ENCODE assay signal across 13 mouse cellular contexts in genomic region chr17:90456748-90457147, GRCm38 (mm10).
DNase-seq lines count a peak whose midpoint lies in the region; ATAC-seq and TF ChIP-seq lines count a peak whose summit lies in the region.
"Had no signal": no experiment of that assay in that cellular context is flagged by ENCODE, and none has a peak within 500 bp of the region (broad histone marks: within the 10 kb centered on the region; RNA-seq: fewer than 3 reads in every experiment).

No protein-coding gene starts in this region.

- peak overlapping the region; percentile 96; the same call in 1 of the 2 replicates for H3K4me2 ChIP-seq in limb, embryonic 13.5 days (replicated peaks)
- no peak overlapping the region for H3K4me2 ChIP-seq in forebrain, embryonic 14.5 days (ENCODE audit: low read length)
- H3K4me2 ChIP-seq in midbrain, postnatal 0 days (ENCODE audit: low read depth, low read length, poor library complexity, severe bottlenecking): peak overlapping the region; percentile 71

- no peaks in the 10 kb centered on the region for H3K9me3 ChIP-seq in limb, embryonic 13.5 days
- H3K9me3 ChIP-seq in limb, embryonic 10.5 days (replicated peaks): no peaks in the 10 kb centered on the region
- no peaks in the 10 kb centered on the region for H3K9me3 ChIP-seq in forebrain, embryonic 14.5 days (replicated peaks; ENCODE audit: control insufficient read depth, low read length)
- H3K9me3 ChIP-seq in midbrain, postnatal 0 days (ENCODE audit: low read length): no peaks in the 10 kb centered on the region
- H3K9me3 ChIP-seq: limb, embryonic 12.5 days had no signal

- H3K36me3 ChIP-seq in limb, embryonic 13.5 days: no peaks in the 10 kb centered on the region
- no peaks in the 10 kb centered on the region for H3K36me3 ChIP-seq in limb, embryonic 10.5 days
- H3K36me3 ChIP-seq in forebrain, embryonic 14.5 days (ENCODE audit: control insufficient read depth, insufficient read depth, low read length): no peaks in the 10 kb centered on the region
- H3K36me3 ChIP-seq in midbrain, postnatal 0 days (ENCODE audit: insufficient read depth, low read length): no peaks in the 10 kb centered on the region
- H3K36me3 ChIP-seq: G1E; limb, embryonic 12.5 days had no signal

- no peak overlapping the region for H3K4me3 ChIP-seq in cerebellum, adult 2 months (replicated peaks; ENCODE audit: insufficient read depth, low read depth, low read length)
- H3K4me3 ChIP-seq in limb, embryonic 13.5 days: no peak overlapping the region
- no peak overlapping the region for H3K4me3 ChIP-seq in limb, embryonic 10.5 days
- H3K4me3 ChIP-seq in forebrain, embryonic 14.5 days (ENCODE audit: low read depth, low read length): no peak overlapping the region
- peak overlapping the region; percentile 74; the same call in 1 of the 2 replicates for H3K4me3 ChIP-seq in midbrain, postnatal 0 days (ENCODE audit: low read depth, low read length)

- peak; percentile 30; the same call in 1 of the 2 replicates for TF ChIP-seq CTCF in cerebellum, adult 2 months (IDR thresholded peaks at IDR 0.05; ENCODE audit: borderline replicate concordance, insufficient read depth, low read depth, low read length)
- peak; percentile 48 for TF ChIP-seq CTCF in midbrain, postnatal 0 days (IDR thresholded peaks at IDR 0.05)

- no peaks in the 10 kb centered on the region for H3K4me1 ChIP-seq in cerebellum, adult 2 months (ENCODE audit: control insufficient read depth, insufficient read depth, low read length)
- H3K4me1 ChIP-seq in limb, embryonic 13.5 days: peaks cover 18% of the 10 kb centered on the region
- peaks cover 20% of the 10 kb centered on the region for H3K4me1 ChIP-seq in limb, embryonic 10.5 days
- H3K4me1 ChIP-seq in forebrain, embryonic 14.5 days (ENCODE audit: control insufficient read depth, insufficient read depth, low read length): no peaks in the 10 kb centered on the region; the same call in 1 of the 2 replicates
- peaks cover 6% of the 10 kb centered on the region; the same call in 1 of the 2 replicates for H3K4me1 ChIP-seq in midbrain, postnatal 0 days (ENCODE audit: insufficient read depth, low read length)

- no peak overlapping the region for H3K27ac ChIP-seq in cerebellum, adult 2 months (ENCODE audit: insufficient read depth, low read length)
- no peak overlapping the region for H3K27ac ChIP-seq in limb, embryonic 13.5 days
- no peak overlapping the region for H3K27ac ChIP-seq in limb, embryonic 10.5 days
- H3K27ac ChIP-seq in forebrain, embryonic 14.5 days (ENCODE audit: low read depth, low read length): no peak overlapping the region
- H3K27ac ChIP-seq in midbrain, postnatal 0 days (ENCODE audit: low read depth, low read length): no peak overlapping the region
- H3K27ac ChIP-seq: limb, embryonic 12.5 days had no signal

- H3K27me3 ChIP-seq in cerebellum, adult 2 months (ENCODE audit: control insufficient read depth, insufficient read depth, low read length): no peaks in the 10 kb centered on the region
- peaks cover 45% of the 10 kb centered on the region for H3K27me3 ChIP-seq in limb, embryonic 13.5 days
- H3K27me3 ChIP-seq in limb, embryonic 10.5 days (ENCODE audit: low read depth, poor library complexity, severe bottlenecking): peaks cover 47% of the 10 kb centered on the region
- H3K27me3 ChIP-seq in forebrain, embryonic 14.5 days (replicated peaks; ENCODE audit: control insufficient read depth, insufficient read depth, low read length): no peaks in the 10 kb centered on the region
- H3K27me3 ChIP-seq in midbrain, postnatal 0 days (ENCODE audit: insufficient read depth, low read length): no peaks in the 10 kb centered on the region

- no peak for DNase-seq in cerebellum, adult 2 months
- DNase-seq in limb, embryonic 10.5 days (ENCODE audit: low spot score): no peak
- DNase-seq in forebrain, embryonic 14.5 days (ENCODE audit: low spot score): peak; percentile 31
- no peak for DNase-seq in midbrain, postnatal 0 days (ENCODE audit: low spot score)
- DNase-seq in adrenal gland, postnatal 10 days: no peak
- DNase-seq in heart, adult 18-20 months: no peak
- DNase-seq: heart, postnatal 10 days; kidney, adult 18-20 months; thymus, adult 2 months had no signal

- H3K9ac ChIP-seq in limb, embryonic 13.5 days: no peak overlapping the region
- H3K9ac ChIP-seq in forebrain, embryonic 14.5 days (ENCODE audit: low read length): no peak overlapping the region
- no peak overlapping the region for H3K9ac ChIP-seq in midbrain, postnatal 0 days (replicated peaks; ENCODE audit: low read length, poor library complexity, severe bottlenecking)
- H3K9ac ChIP-seq: limb, embryonic 12.5 days had no signal

- no peak for ATAC-seq in cerebellum, adult (ENCODE audit: insufficient number of reproducible peaks, low FRiP score, low TSS enrichment)
- no peak for ATAC-seq in limb, embryonic 13.5 days (ENCODE audit: low FRiP score, low read depth)
- no peak for ATAC-seq in forebrain, embryonic 14.5 days
- ATAC-seq in midbrain, postnatal 0 days (ENCODE audit: low FRiP score): no peak

- TF ChIP-seq POLR2A in cerebellum, adult 2 months (IDR thresholded peaks at IDR 0.05; ENCODE audit: borderline replicate concordance, insufficient read depth, low read length): no peak

- WGBS in cerebellum, adult 2 months: 24% methylated on average over 5 of the region's 5 CpGs
- 39% methylated on average over 5 of the region's 5 CpGs for WGBS in limb, embryonic 13.5 days
- 34% methylated on average over 5 of the region's 5 CpGs for WGBS in limb, embryonic 10.5 days
- 33% methylated on average over 5 of the region's 5 CpGs for WGBS in forebrain, embryonic 14.5 days
- 35% methylated on average over 5 of the region's 5 CpGs for WGBS in midbrain, postnatal 0 days
